Mouse (Mus musculus): ENCODE data around the gene Hist1h4h. TPM values are rescaled to one million over a fixed set of nuclear protein-coding genes. Genes with fewer than 3 reads are reported as not detected.
"Not testable (repeated sequence)": the region's sequence is repeated elsewhere in the genome, so short reads cannot be mapped to it uniquely, and the experiment has no call there.

The Hist1h4h gene
- polyA plus RNA-seq, 1 experiment from 2014 or later, result 2.1 TPM

DNA sequence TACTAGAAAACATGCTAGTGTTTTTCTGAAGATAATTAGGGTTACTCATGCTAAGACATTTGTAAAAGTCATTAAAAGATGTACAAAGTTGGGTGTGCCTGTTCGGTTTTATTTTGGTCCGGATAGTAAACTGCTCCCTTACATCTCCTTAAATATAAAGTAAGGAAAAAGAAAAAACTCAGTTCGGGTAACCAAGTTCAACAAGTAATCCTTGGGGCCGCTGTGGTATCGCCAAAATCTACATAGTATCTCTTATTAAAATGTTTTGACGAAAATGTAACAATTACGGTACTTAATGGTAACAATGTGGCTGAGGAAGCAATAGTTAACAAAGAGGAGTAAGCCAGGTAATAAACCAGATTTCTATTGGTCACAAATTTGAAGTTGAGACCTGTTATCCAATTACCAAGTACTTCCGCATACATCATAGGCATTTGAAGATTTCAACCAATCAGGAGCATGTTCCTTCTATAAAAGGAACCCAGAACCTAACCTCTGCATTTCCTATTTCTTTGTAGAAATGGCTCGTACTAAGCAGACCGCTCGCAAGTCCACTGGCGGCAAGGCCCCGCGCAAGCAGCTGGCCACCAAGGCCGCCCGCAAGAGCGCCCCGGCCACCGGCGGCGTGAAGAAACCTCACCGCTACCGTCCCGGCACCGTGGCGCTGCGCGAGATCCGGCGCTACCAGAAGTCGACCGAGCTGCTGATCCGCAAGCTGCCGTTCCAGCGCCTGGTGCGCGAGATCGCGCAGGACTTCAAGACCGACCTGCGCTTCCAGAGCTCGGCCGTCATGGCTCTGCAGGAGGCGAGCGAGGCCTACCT lies 13.3 kb downstream of the Hist1h4h start, which contains the start of gene Hist1h3f:
Gene Hist1h3f, plus strand, starts transcription at position 88 of the 822 bp plus-strand sequence.
- peak within 1 kb of the TSS; percentile 71 for H3K9ac ChIP-seq (ENCODE audit: low read depth, low read length)
- peak; percentile 95 for ATAC-seq (replicated peaks; ENCODE audit: insufficient number of reproducible peaks, low FRiP score, low TSS enrichment)
- peak within 1 kb of the TSS; percentile 96 for H3K27ac ChIP-seq (ENCODE audit: low read depth, low read length)
- no peaks in the 10 kb centered on the region for H3K4me1 ChIP-seq (ENCODE audit: control insufficient read depth, insufficient read depth, low read length)
- no peaks in the 10 kb centered on the region for H3K27me3 ChIP-seq (ENCODE audit: control insufficient read depth, insufficient read depth, low read length)
- H3K4me2 ChIP-seq, result peak within 1 kb of the TSS; percentile 80
- under 1% methylated on average over 30 of the region's 45 CpGs for WGBS (ENCODE audit: insufficient replicate concordance)
- H3K36me3 ChIP-seq (ENCODE audit: control insufficient read depth, insufficient read depth, low read length), result no peaks in the 10 kb centered on the region
- H3K4me3 ChIP-seq (ENCODE audit: low read depth, low read length), result peak within 1 kb of the TSS; percentile 51
- H3K9me3 ChIP-seq (replicated peaks; ENCODE audit: control insufficient read depth, low read length), result no peaks in the 10 kb centered on the region

DNA sequence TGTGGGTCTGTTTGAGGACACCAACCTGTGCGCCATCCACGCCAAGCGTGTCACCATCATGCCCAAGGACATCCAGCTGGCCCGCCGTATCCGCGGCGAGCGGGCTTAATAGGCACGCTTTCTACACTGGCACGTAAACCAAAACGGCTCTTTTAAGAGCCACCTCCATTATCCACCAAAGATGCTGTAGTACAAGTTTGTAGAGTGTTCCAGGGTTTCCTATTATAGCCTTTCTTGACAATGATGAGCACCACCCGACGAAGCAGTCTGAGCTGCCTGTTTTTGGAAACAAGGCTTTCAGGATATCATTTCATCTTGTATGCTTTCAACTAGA lies 13.9 kb downstream of the Hist1h4h start:
- H3K36me3 ChIP-seq (ENCODE audit: control insufficient read depth, insufficient read depth, low read length); H3K4me1 ChIP-seq (ENCODE audit: control insufficient read depth, insufficient read depth, low read length); H3K9ac ChIP-seq (ENCODE audit: low read depth, low read length); H3K9me3 ChIP-seq (replicated peaks; ENCODE audit: control insufficient read depth, low read length); H3K27me3 ChIP-seq (ENCODE audit: control insufficient read depth, insufficient read depth, low read length); ATAC-seq (replicated peaks; ENCODE audit: insufficient number of reproducible peaks, low FRiP score, low TSS enrichment): not testable (repeated sequence)
- H3K27ac ChIP-seq (ENCODE audit: low read depth, low read length), result peak overlapping the region; percentile 57; the same call in 1 of the 2 replicates
- 0% methylated on average over 11 of the region's 14 CpGs for WGBS (ENCODE audit: insufficient replicate concordance)
- peak overlapping the region; percentile 80 for H3K4me2 ChIP-seq
- H3K4me3 ChIP-seq (ENCODE audit: low read depth, low read length), result peak overlapping the region; percentile 51

DNA sequence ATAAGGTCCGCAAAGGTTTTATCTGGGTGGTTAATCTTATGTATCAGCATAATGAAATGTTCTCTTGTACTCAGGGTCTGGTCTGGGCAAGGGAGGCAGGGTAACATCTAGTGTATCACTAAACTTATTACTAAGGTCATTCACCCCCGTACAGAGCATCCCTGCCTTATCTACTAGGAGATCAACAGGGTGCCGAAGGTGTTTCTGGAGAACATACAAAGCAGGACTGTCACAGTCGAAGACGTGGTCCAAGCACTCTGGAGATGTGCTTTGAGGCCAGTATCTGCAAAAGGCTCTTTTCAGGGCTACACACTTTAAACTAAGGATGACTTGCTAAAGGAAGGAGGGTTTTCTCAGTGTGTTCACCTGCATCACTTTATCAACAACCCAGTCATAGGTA lies 15.8 kb downstream of the Hist1h4h start:
- no peak overlapping the region for H3K4me3 ChIP-seq (ENCODE audit: low read depth, low read length)
- no peaks in the 10 kb centered on the region for H3K4me1 ChIP-seq (ENCODE audit: control insufficient read depth, insufficient read depth, low read length)
- H3K27ac ChIP-seq (ENCODE audit: low read depth, low read length), result no peak overlapping the region
- no peaks in the 10 kb centered on the region for H3K9me3 ChIP-seq (replicated peaks; ENCODE audit: control insufficient read depth, low read length)
- no peak overlapping the region for H3K9ac ChIP-seq (ENCODE audit: low read depth, low read length)
- ATAC-seq (replicated peaks; ENCODE audit: insufficient number of reproducible peaks, low FRiP score, low TSS enrichment), result no peak
- 62% methylated on average over 5 of the region's 5 CpGs for WGBS (ENCODE audit: insufficient replicate concordance)
- H3K4me2 ChIP-seq, result no peak overlapping the region
- no peaks in the 10 kb centered on the region for H3K27me3 ChIP-seq (ENCODE audit: control insufficient read depth, insufficient read depth, low read length)
- no peaks in the 10 kb centered on the region for H3K36me3 ChIP-seq (ENCODE audit: control insufficient read depth, insufficient read depth, low read length)

DNA sequence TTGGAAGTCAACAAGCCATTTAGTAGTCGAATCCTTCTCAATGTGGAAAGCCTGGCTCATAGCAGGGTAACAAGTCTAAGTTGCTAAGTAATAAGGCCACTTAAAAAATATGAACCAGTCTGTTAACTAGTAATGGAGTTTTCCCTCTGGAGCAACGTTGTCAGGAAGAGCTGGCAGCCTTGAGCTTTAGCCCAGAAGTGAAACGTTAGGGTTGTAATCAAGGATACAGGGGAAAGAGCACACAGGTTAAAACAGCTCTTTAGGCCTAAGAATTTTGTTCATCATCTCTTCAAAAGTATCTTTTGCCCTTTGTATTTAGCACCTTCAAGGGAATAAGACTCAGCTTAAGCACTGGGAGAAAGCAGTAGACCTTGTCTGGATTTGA lies 19.9 kb downstream of the Hist1h4h start:
- H3K4me3 ChIP-seq (ENCODE audit: low read depth, low read length), result peak overlapping the region; percentile 47
- no peak for ATAC-seq (replicated peaks; ENCODE audit: insufficient number of reproducible peaks, low FRiP score, low TSS enrichment)
- peaks cover 7% of the 10 kb centered on the region; the same call in 1 of the 2 replicates for H3K4me1 ChIP-seq (ENCODE audit: control insufficient read depth, insufficient read depth, low read length)
- no peaks in the 10 kb centered on the region for H3K36me3 ChIP-seq (ENCODE audit: control insufficient read depth, insufficient read depth, low read length)
- H3K27me3 ChIP-seq (ENCODE audit: control insufficient read depth, insufficient read depth, low read length), result no peaks in the 10 kb centered on the region
- H3K9me3 ChIP-seq (replicated peaks; ENCODE audit: control insufficient read depth, low read length), result no peaks in the 10 kb centered on the region
- H3K4me2 ChIP-seq, result peak overlapping the region; percentile 71
- peak overlapping the region; percentile 89 for H3K27ac ChIP-seq (ENCODE audit: low read depth, low read length)
- 11% methylated on average over 3 of the region's 3 CpGs for whole genome bisulfite sequencing (ENCODE audit: insufficient replicate concordance)
- H3K9ac ChIP-seq (ENCODE audit: low read depth, low read length), result peak overlapping the region; percentile 77

DNA sequence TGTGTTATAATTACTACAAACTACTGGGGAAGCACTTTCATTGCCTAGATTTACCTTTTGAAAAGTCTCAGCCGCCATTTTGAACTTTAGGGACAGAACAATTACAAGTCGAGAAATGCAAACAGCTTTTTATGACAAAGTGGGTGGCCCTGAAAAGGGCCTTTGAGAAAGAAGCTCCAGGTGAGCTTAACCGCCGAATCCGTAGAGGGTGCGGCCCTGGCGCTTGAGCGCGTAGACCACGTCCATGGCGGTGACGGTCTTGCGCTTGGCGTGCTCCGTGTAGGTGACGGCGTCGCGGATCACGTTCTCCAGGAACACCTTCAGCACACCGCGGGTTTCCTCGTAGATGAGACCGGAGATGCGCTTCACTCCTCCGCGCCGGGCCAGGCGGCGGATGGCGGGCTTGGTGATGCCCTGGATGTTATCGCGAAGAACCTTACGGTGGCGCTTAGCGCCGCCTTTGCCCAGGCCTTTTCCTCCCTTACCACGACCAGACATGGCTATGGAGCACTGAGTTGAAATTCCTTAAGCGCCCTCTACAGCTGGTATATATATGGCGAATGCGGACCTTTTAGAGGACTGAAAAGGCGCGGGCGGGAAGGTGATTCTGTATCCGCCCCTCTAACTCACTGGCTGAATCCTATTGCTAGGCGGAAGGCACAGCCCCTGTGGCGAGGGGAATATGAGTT lies 20.4 kb downstream of the Hist1h4h start, which contains the start of gene Hist1h4f:
Gene Hist1h4f, minus strand, starts transcription at position 503 of the 689 bp plus-strand sequence.
- not testable (repeated sequence) for H3K9me3 ChIP-seq (replicated peaks; ENCODE audit: control insufficient read depth, low read length); H3K36me3 ChIP-seq (ENCODE audit: control insufficient read depth, insufficient read depth, low read length); H3K4me1 ChIP-seq (ENCODE audit: control insufficient read depth, insufficient read depth, low read length); H3K27me3 ChIP-seq (ENCODE audit: control insufficient read depth, insufficient read depth, low read length)
- peak within 1 kb of the TSS; percentile 77 for H3K9ac ChIP-seq (ENCODE audit: low read depth, low read length)
- H3K27ac ChIP-seq (ENCODE audit: low read depth, low read length), result peak within 1 kb of the TSS; percentile 89
- ATAC-seq (replicated peaks; ENCODE audit: insufficient number of reproducible peaks, low FRiP score, low TSS enrichment), result peak; percentile 79
- peak within 1 kb of the TSS; percentile 47 for H3K4me3 ChIP-seq (ENCODE audit: low read depth, low read length)
- WGBS (ENCODE audit: insufficient replicate concordance), result under 1% methylated on average over 43 of the region's 47 CpGs
- H3K4me2 ChIP-seq, result peak within 1 kb of the TSS; percentile 71

DNA sequence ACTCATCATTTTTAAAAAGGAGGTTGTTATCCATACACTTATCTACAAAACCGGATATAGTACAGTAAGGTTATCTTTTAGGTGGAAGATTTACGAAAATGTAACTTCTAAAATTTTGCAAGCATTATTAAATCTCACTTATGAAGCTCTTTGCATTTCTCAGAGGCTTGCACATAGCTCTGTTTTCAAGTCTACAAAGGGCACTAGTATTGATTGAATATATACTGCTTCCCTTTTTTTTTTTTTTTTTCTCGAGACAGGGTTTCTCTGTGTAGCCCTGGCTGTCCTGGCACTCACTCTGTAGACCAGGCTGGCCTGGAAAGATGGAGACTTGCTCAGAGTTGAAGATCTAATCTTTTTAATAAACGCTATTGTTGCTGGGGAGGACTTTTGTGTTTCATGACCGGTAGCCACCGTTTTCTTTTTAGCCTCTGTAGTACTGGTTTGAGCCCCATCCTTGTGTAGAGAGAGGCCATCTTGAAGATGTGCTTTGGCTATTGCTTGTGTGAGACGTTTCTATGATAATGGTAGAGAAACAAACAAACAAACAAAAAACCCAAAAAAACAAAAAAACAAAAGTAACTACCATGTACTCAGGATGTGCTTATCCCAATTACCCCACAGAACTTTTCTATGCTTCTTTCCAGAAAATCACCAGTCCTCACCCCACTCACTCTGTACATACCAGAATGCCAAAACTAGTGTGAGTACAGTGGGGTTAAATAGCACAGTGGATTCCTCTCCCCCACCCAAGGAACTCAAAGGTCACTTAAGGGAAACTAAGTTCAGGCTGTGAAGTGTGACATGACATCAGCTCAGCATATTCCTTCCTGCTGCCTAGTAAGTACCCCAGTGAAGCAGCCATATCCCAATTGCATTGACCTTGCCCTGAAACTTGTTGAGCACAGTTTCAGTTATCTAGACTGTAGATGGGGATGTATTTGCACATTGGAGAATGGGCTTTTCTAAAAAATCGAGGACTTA lies 21.4 kb downstream of the Hist1h4h start:
- Histone ChIP-seq H3K9ac (ENCODE audit: low read depth, low read length) (peak overlapping the region; percentile 77), H3K4me2 (peak overlapping the region; percentile 71), H3K4me1 (ENCODE audit: control insufficient read depth, insufficient read depth, low read length) (peaks cover 7% of the 10 kb centered on the region; the same call in 1 of the 2 replicates), H3K9me3 (replicated peaks; ENCODE audit: control insufficient read depth, low read length) (no peaks in the 10 kb centered on the region), H3K36me3 (ENCODE audit: control insufficient read depth, insufficient read depth, low read length) (no peaks in the 10 kb centered on the region), H3K4me3 (ENCODE audit: low read depth, low read length) (peak overlapping the region; percentile 47), H3K27me3 (ENCODE audit: control insufficient read depth, insufficient read depth, low read length) (no peaks in the 10 kb centered on the region), H3K27ac (ENCODE audit: low read depth, low read length) (peak overlapping the region; percentile 89)
- no peak for ATAC-seq (replicated peaks; ENCODE audit: insufficient number of reproducible peaks, low FRiP score, low TSS enrichment)
- 49% methylated on average over 8 of the region's 8 CpGs for WGBS (ENCODE audit: insufficient replicate concordance)

DNA sequence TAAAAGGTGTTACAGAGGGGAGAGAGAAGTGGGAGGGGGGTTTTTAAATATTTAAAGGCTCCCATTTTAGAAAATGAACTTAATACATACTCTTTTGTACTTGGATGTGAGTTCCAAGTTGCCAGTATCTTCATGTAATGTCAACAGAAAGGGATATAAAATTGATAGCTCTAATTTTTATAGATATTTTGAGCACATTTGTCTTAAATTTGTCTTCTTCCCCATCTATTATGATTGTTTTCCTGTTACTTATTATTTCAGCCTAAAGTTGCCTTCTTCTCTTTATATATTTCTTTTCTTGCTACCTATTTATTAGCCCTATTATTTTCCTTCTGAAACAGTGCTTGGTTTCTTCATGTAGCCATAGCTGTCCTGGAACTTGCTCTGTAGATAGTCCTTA lies 22.1 kb downstream of the Hist1h4h start, which contains the start of gene Hist1h1d:
Gene Hist1h1d, plus strand, starts transcription at position 301 of the 400 bp plus-strand sequence.
- Histone ChIP-seq H3K9ac (ENCODE audit: low read depth, low read length) (peak within 1 kb of the TSS; percentile 49; the same call in 1 of the 2 replicates), H3K27ac (ENCODE audit: low read depth, low read length) (peak within 1 kb of the TSS; percentile 98)
- no peak for ATAC-seq (replicated peaks; ENCODE audit: insufficient number of reproducible peaks, low FRiP score, low TSS enrichment)

DNA sequence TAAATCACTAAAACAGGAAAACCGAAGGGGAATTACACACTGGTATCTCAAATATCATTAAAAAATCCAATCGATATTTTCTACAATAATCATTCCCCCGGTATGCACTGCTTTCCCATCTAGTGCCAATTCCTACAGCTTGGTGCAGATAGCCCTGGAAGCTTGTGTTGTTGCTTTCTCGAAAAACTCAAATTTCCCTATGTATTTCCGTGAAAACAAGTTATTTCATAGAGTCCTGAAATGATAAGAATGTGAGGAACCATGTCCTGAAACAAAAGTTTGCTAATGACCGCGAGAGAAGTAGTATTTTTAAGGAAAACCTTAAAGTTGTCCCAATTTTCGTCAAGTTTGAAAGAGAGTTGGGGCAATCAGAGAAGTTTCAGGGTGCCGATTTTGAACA lies 23.5 kb downstream of the Hist1h4h start:
- Histone ChIP-seq H3K4me3 (ENCODE audit: low read depth, low read length) (peak overlapping the region; percentile 60), H3K4me1 (ENCODE audit: control insufficient read depth, insufficient read depth, low read length) (peaks cover 7% of the 10 kb centered on the region; the same call in 1 of the 2 replicates), H3K36me3 (ENCODE audit: control insufficient read depth, insufficient read depth, low read length) (no peaks in the 10 kb centered on the region), H3K27ac (ENCODE audit: low read depth, low read length) (peak overlapping the region; percentile 98), H3K4me2 (peak overlapping the region; percentile 86), H3K9me3 (replicated peaks; ENCODE audit: control insufficient read depth, low read length) (no peaks in the 10 kb centered on the region), H3K9ac (ENCODE audit: low read depth, low read length) (peak overlapping the region; percentile 93), H3K27me3 (ENCODE audit: control insufficient read depth, insufficient read depth, low read length) (no peaks in the 10 kb centered on the region)
- no peak for ATAC-seq (replicated peaks; ENCODE audit: insufficient number of reproducible peaks, low FRiP score, low TSS enrichment)
- WGBS (ENCODE audit: insufficient replicate concordance), result 21% methylated on average over 9 of the region's 9 CpGs

More for the DNA sequence above, 22.1 kb downstream of the Hist1h4h start, which contains the start of gene Hist1h1d:
- no peaks in the 10 kb centered on the region for H3K9me3 ChIP-seq (replicated peaks; ENCODE audit: control insufficient read depth, low read length)
- H3K36me3 ChIP-seq (ENCODE audit: control insufficient read depth, insufficient read depth, low read length), result no peaks in the 10 kb centered on the region
- no peaks in the 10 kb centered on the region for H3K27me3 ChIP-seq (ENCODE audit: control insufficient read depth, insufficient read depth, low read length)
- peak within 1 kb of the TSS; percentile 47; the same call in 1 of the 2 replicates for H3K4me3 ChIP-seq (ENCODE audit: low read depth, low read length)
- H3K4me2 ChIP-seq, result peak within 1 kb of the TSS; percentile 71
- peaks cover 7% of the 10 kb centered on the region; the same call in 1 of the 2 replicates for H3K4me1 ChIP-seq (ENCODE audit: control insufficient read depth, insufficient read depth, low read length)
